Mouse (Mus musculus) hindbrain, embryonic 16.5 days (tissue): ENCODE data around the gene Slc4a8. TPM values are rescaled to one million over a fixed set of nuclear protein-coding genes. Genes with fewer than 3 reads are reported as not detected.
"Not testable (repeated sequence)": the region's sequence is repeated elsewhere in the genome, so short reads cannot be mapped to it uniquely, and the experiment has no call there.

Experiments used
- ATAC-seq: fragments of 200-750 bp; cut with Nextera tagmentation; 2 replicates; pipeline ENCODE4 v1.8.0; 2017; ENCODE audit warnings: moderate TSS enrichment, moderate library complexity
- H3K27ac ChIP-seq: fragments of 300-500 bp; sonication (generic); 2 replicates; pipeline ENCODE4 v1.5.1; 2014; ENCODE audit warnings: low read depth, mild to moderate bottlenecking, control low read depth, low read length, moderate library complexity
- H3K27me3 ChIP-seq: fragments of 300-500 bp; sonication (generic); replicated peaks from 2 replicates; pipeline ENCODE4 v1.6.1; 2014; ENCODE audit warnings: low read length; ENCODE audit not compliant: control insufficient read depth, insufficient read depth
- H3K36me3 ChIP-seq: fragments of 300-500 bp; sonication (generic); 2 replicates; pipeline ENCODE4 v1.6.1; 2014; ENCODE audit warnings: mild to moderate bottlenecking, low read length, moderate library complexity, mixed read lengths; ENCODE audit not compliant: control insufficient read depth, insufficient read depth
- H3K4me1 ChIP-seq: fragments of 300-500 bp; sonication (generic); 2 replicates; pipeline ENCODE4 v1.6.1; 2014; ENCODE audit warnings: low read depth, low read length; ENCODE audit not compliant: control insufficient read depth, insufficient read depth
- H3K4me2 ChIP-seq: fragments of 300-500 bp; sonication (generic); 2 replicates; pipeline ENCODE4 v1.6.1; 2014; ENCODE audit warnings: mild to moderate bottlenecking, low read length, control low read depth, moderate library complexity
- H3K4me3 ChIP-seq: fragments of 300-500 bp; sonication (generic); 2 replicates; pipeline ENCODE4 v1.5.1; 2014; ENCODE audit warnings: mild to moderate bottlenecking, low read length, control low read depth, moderate library complexity
- H3K9ac ChIP-seq: fragments of 300-500 bp; sonication (generic); 2 replicates; pipeline ENCODE4 v1.6.1; 2014; ENCODE audit warnings: low read depth, mild to moderate bottlenecking, control low read depth, low read length, moderate library complexity
- H3K9me3 ChIP-seq: fragments of 300-500 bp; sonication (generic); 2 replicates; pipeline ENCODE4 v1.6.1; 2014; ENCODE audit warnings: mild to moderate bottlenecking, low read length, moderate library complexity; ENCODE audit not compliant: control insufficient read depth
- WGBS: fragments of 180-500 bp; shearing (Covaris S2); extraction: QIAGEN DNeasy Blood & Tissue Kit; methylation state at CpG from one replicate; pipeline ENCODE4 v1.1.7; 2014; 5-methylcytosine and 5-hydroxymethylcytosine counted together
- polyA plus RNA-seq: library from polyadenylated mRNA; unstranded; fragments of >200 nt; fragmentation: Nextera tagmentation; extraction: Ambion mirVana; gene quantifications from 2 replicates; pipeline ENCODE4 v1.2.1, GENCODE M21; 2015

Gene Slc4a8
- polyA plus RNA-seq, 1 experiment from 2014 or later: 27.9 TPM

DNA sequence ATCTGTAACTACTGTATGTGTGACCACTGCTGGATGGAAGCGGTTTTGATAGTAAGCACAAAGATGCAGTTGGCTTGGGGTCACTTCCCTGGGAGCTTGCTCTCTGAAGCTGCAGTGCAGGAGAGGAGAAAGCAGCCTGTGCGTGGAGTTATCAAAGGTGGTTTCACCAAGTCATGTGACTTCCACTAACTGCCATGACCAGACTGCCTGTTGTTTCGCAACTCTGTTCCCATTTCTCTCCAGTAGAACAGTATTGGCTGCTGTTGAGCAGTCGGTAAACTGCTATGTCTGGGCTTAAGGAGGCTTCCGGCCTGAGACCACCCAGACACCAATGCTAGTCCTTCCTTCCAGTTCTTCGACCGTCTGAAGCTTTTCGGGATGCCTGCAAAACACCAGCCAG is 48.7 kb downstream of the Slc4a8 start:
- H3K9ac ChIP-seq: no peak overlapping the region
- no peaks in the 10 kb centered on the region for H3K4me1 ChIP-seq
- no peak overlapping the region for H3K4me3 ChIP-seq
- H3K27ac ChIP-seq: no peak overlapping the region
- peaks cover 19% of the 10 kb centered on the region for H3K36me3 ChIP-seq
- no peak overlapping the region for H3K4me2 ChIP-seq
- 89% methylated on average over 8 of the region's 8 CpGs for WGBS
- no peak for ATAC-seq
- no peaks in the 10 kb centered on the region for H3K9me3 ChIP-seq
- no peaks in the 10 kb centered on the region for H3K27me3 ChIP-seq

DNA sequence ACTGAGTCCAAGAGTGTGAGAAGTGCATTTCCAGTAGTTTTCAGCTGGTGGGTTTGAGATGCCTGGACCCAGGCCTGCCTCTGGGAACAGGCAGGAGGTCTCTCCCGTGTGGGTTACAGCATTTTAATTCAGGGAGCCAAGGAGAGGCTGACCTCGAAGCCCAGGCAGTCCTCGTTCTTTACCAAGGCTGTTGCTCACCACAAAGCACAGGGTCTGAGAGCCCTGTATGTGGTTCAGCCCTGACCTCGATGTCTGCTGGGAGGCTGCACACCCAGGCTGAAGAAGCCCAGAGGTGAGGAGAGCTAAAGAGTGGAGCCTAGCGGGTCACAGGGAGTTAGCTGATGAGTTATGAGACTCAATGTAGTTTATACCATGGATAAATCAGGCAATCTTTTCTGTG is 52.0 kb downstream of the Slc4a8 start:
- Histone ChIP-seq H3K27ac (no peak overlapping the region), H3K36me3 (peaks cover 23% of the 10 kb centered on the region), H3K4me2 (no peak overlapping the region), H3K27me3 (no peaks in the 10 kb centered on the region), H3K4me1 (no peaks in the 10 kb centered on the region), H3K4me3 (no peak overlapping the region), H3K9ac (no peak overlapping the region), H3K9me3 (no peaks in the 10 kb centered on the region)
- WGBS: 73% methylated on average over 5 of the region's 5 CpGs
- ATAC-seq: no peak

DNA sequence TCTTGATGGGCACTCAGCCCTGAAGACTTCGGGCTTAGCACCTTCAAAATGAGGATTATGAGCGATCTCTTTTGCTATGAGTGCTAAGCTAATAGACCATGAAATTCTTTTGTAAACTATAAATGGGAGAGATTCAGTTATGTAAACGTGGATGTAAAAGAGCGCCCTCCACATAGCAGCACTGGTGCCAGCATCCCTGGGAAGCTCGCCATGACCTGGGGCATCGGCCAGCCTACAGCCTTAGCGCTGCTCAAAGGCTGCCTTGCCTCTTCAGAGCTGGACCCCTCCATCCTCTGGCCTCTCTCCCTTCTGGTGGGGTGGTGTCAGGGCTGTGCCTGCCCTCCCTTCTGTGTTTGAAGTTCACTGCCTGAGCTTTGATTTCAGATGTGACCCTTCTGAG is 52.5 kb downstream of the Slc4a8 start:
- Histone ChIP-seq H3K9me3 (no peaks in the 10 kb centered on the region), H3K27me3 (no peaks in the 10 kb centered on the region), H3K4me2 (no peak overlapping the region), H3K9ac (no peak overlapping the region; the same call in 1 of the 2 replicates), H3K4me1 (no peaks in the 10 kb centered on the region), H3K36me3 (peaks cover 23% of the 10 kb centered on the region), H3K4me3 (no peak overlapping the region), H3K27ac (no peak overlapping the region)
- no peak for ATAC-seq
- 42% methylated on average over 7 of the region's 7 CpGs for WGBS

DNA sequence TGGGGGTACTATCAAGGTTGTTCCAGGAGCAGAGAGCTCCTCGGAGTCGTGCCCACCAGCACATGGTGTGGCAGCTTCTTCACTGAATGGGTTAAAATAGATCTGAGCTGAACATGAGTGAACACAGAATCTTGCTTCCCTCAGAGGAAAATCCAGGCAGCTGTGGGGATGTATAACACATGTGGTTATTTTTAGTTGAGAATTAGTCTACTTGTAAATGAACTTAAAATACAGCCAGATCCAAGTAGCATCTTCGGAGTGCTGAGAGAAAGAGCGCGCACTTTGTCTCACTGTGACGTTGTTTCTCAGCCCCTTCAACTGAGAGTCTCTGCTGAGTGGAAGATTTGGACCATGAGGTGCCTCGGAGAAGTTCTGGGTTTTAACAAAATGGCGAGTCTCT is 53.8 kb downstream of the Slc4a8 start:
- Histone ChIP-seq H3K27me3 (no peaks in the 10 kb centered on the region), H3K4me3 (no peak overlapping the region), H3K4me1 (no peaks in the 10 kb centered on the region), H3K4me2 (no peak overlapping the region), H3K9me3 (no peaks in the 10 kb centered on the region), H3K9ac (no peak overlapping the region), H3K36me3 (peaks cover 19% of the 10 kb centered on the region), H3K27ac (no peak overlapping the region)
- no peak for ATAC-seq
- WGBS: 81% methylated on average over 8 of the region's 8 CpGs

DNA sequence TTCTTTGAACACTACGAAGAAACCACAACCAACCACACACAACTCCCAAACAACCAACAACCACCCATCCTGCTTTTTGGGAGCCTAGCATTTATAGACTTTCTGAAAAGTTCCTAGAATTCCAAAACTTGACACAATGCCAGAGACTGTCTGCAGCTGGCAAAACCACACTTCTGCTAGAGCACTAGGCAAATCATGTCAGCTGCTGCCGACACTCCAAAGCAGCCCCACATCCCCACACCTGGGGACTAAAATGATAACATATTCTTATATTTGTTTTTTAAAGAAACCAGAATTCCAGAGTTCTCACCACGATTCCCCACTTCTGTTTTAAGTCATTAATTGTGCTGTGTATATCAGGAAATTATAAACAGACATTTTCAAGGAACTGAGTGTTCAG is 57.3 kb downstream of the Slc4a8 start:
- Histone ChIP-seq H3K27me3 (no peaks in the 10 kb centered on the region), H3K4me1 (no peaks in the 10 kb centered on the region), H3K27ac (no peak overlapping the region), H3K4me3 (no peak overlapping the region), H3K36me3 (peaks cover 8% of the 10 kb centered on the region), H3K9me3 (no peaks in the 10 kb centered on the region), H3K9ac (no peak overlapping the region), H3K4me2 (no peak overlapping the region)
- no peak for ATAC-seq
- WGBS: 92% methylated on average over 3 of the region's 3 CpGs

DNA sequence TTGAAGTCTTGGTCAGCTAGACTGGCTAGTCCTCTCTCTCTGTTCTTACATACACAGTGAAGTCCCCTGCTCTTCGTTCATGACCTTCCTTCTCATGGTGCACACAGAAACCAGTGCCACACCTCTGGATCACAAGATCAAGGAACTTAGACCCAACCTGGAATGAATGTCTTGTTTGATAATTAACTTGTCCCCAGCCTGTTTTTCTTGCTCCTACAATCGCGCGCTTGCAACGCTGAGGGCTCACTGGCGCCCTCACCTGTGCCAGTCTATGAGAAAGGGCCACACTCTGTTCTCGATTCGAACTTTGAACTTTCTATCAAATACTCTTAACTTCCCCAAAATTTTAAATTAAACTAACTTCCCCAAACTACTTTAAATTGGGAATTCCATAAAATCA is 60.3 kb downstream of the Slc4a8 start:
- H3K9me3 ChIP-seq: no peaks in the 10 kb centered on the region
- H3K4me2 ChIP-seq: no peak overlapping the region
- H3K4me1 ChIP-seq: peaks cover 5% of the 10 kb centered on the region; the same call in 1 of the 2 replicates
- 69% methylated on average over 8 of the region's 8 CpGs for WGBS
- no peak for ATAC-seq
- no peak overlapping the region for H3K27ac ChIP-seq
- peaks cover 8% of the 10 kb centered on the region for H3K36me3 ChIP-seq
- H3K9ac ChIP-seq: no peak overlapping the region
- no peaks in the 10 kb centered on the region; the same call in 1 of the 2 replicates for H3K27me3 ChIP-seq
- H3K4me3 ChIP-seq: no peak overlapping the region

DNA sequence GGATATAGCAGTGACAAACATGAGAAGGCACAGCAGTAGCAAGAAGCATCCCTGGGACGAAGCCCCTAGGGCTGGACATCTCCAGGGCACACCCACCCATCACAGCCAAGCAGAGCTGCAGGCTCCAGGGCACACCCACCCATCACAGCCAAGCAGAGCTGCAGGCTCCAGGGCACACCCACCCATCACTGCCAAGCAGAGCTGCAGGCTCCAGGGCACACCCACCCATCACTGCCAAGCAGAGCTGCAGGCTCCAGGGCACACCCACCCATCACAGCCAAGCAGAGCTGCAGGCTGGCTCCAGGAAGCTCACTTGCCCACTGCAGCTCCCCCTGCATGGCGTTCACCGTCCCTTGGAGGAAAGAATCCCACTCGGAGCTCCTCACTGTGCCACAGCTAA is 60.8 kb downstream of the Slc4a8 start:
- not testable (repeated sequence) for H3K4me3 ChIP-seq, H3K4me2 ChIP-seq, H3K4me1 ChIP-seq, H3K27me3 ChIP-seq, H3K27ac ChIP-seq, H3K9ac ChIP-seq, H3K36me3 ChIP-seq, ATAC-seq, H3K9me3 ChIP-seq
- WGBS: 65% methylated on average over 4 of the region's 4 CpGs

DNA sequence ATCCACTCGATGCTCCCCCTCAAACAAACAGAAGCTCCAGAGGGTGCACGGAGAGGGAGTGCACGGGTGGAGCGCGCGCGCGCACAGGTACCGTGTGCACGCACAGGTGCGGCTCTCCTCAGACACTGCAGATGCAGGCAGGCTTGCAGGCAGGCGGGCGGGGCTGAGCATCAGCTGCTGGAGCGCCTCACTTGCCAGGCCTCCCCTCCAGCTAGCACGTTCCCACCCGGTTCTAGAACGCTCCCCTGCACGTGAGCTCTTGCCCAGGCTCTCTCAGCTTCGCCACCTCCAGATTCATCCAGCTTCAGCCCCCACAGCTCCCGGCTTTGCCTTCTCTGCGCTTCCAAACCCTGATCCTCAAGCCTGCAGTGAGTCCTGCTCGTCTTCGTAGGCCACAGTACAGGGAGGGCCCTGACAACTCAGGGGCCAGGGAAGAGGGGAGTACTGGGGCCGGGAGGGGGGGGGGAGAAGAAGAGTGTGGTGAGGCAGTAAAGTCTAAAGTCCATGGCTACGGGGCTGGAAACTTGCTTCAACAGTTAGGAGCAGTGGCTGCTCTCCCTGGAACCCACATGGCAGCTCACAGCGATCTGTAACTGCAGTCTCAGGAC is 63.8 kb downstream of the Slc4a8 start:
- peak; percentile 77 for ATAC-seq
- Histone ChIP-seq H3K4me3 (peak overlapping the region; percentile 28), H3K4me1 (peaks cover 5% of the 10 kb centered on the region; the same call in 1 of the 2 replicates), H3K4me2 (peak overlapping the region; percentile 57), H3K9ac (peak overlapping the region; percentile 58), H3K9me3 (no peaks in the 10 kb centered on the region), H3K36me3 (no peaks in the 10 kb centered on the region), H3K27me3 (no peaks in the 10 kb centered on the region; the same call in 1 of the 2 replicates), H3K27ac (no peak overlapping the region)
- 16% methylated on average over 25 of the region's 26 CpGs for WGBS

DNA sequence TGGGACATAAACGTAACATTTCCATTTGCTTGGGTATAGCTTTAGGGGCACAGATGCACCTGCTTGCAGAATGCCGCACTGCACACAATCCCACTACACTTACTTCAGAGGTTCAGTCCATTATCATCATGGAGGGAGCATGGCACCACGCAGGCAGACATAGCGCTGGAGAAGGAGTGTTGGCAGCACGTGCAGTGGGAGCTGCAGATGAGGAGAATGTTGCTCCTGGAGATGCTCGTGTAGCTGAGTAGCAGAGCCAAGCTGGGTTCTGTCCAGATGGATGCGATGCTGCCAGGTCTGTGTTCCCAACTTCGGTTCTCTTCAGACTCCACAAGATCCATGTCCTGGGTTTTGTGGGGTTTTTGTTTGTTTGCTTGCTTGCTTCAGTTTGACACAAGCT is 64.5 kb downstream of the Slc4a8 start:
- no peak overlapping the region for H3K4me2 ChIP-seq
- H3K27ac ChIP-seq: no peak overlapping the region
- H3K9me3 ChIP-seq: no peaks in the 10 kb centered on the region
- H3K27me3 ChIP-seq: no peaks in the 10 kb centered on the region; the same call in 1 of the 2 replicates
- 76% methylated on average over 8 of the region's 8 CpGs for WGBS
- H3K36me3 ChIP-seq: no peaks in the 10 kb centered on the region
- H3K9ac ChIP-seq: no peak overlapping the region
- H3K4me1 ChIP-seq: peaks cover 5% of the 10 kb centered on the region; the same call in 1 of the 2 replicates
- H3K4me3 ChIP-seq: no peak overlapping the region
- ATAC-seq: no peak
